Comparison of ENCODE assay signal across 24 mouse cellular contexts in genomic region chr19:40675329-40675728, GRCm38 (mm10).
A peak's percentile ranks its signal among the peaks of the same experiment; 100 is the strongest.
DNase-seq lines count a peak whose midpoint lies in the region; ATAC-seq and TF ChIP-seq lines count a peak whose summit lies in the region.
"Had no signal": no experiment of that assay in that cellular context is flagged by ENCODE, and none has a peak within 500 bp of the region (broad histone marks: within the 10 kb centered on the region; RNA-seq: fewer than 3 reads in every experiment).

No protein-coding gene starts in this region.

- TF ChIP-seq CTCF in C2C12 (IDR thresholded peaks at IDR 0.05; ENCODE audit: control insufficient read depth, insufficient read depth, insufficient read length), result no peak

- no peaks in the 10 kb centered on the region for H3K36me3 ChIP-seq in C2C12 (ENCODE audit: control insufficient read depth, insufficient read depth)
- H3K36me3 ChIP-seq in heart, embryonic 11.5 days (ENCODE audit: control insufficient read depth, insufficient read depth, low read length), result no peaks in the 10 kb centered on the region
- H3K36me3 ChIP-seq: embryonic facial prominence, embryonic 15.5 days; forebrain, embryonic 10.5 days; heart, embryonic 12.5 days had no signal

- no peaks in the 10 kb centered on the region for H3K27me3 ChIP-seq in C2C12 (ENCODE audit: control insufficient read depth, insufficient read depth, insufficient read length)
- H3K27me3 ChIP-seq in heart, embryonic 11.5 days (ENCODE audit: control insufficient read depth, insufficient read depth, low read length), result no peaks in the 10 kb centered on the region
- H3K27me3 ChIP-seq: embryonic facial prominence, embryonic 15.5 days; heart, embryonic 12.5 days had no signal

- no peaks in the 10 kb centered on the region for H3K9me3 ChIP-seq in heart, embryonic 11.5 days (replicated peaks; ENCODE audit: control insufficient read depth, low read length)
- H3K9me3 ChIP-seq: embryonic facial prominence, embryonic 15.5 days; forebrain, embryonic 10.5 days; heart, embryonic 12.5 days had no signal

- peaks cover 19% of the 10 kb centered on the region for H3K4me1 ChIP-seq in heart, embryonic 11.5 days (ENCODE audit: control insufficient read depth, insufficient read depth, low read length)
- H3K4me1 ChIP-seq: embryonic facial prominence, embryonic 15.5 days had no signal

- H3K79me2 ChIP-seq in C2C12 (ENCODE audit: control insufficient read depth, insufficient read depth), result no peaks in the 10 kb centered on the region

- H3K9ac ChIP-seq in heart, embryonic 11.5 days (ENCODE audit: low read depth, low read length), result no peak overlapping the region
- H3K9ac ChIP-seq: embryonic facial prominence, embryonic 15.5 days; heart, embryonic 12.5 days had no signal

- 70% methylated on average over 5 of the region's 5 CpGs for WGBS in heart, embryonic 11.5 days (ENCODE audit: insufficient replicate concordance)

- H3K27ac ChIP-seq in heart, embryonic 11.5 days (ENCODE audit: low read depth, low read length), result no peak overlapping the region
- H3K27ac ChIP-seq: embryonic facial prominence, embryonic 15.5 days; forebrain, embryonic 10.5 days; gastrocnemius, adult 2 months had no signal

- DNase-seq in 3T3-L1 (ENCODE audit: low read depth, low spot score), result peak; percentile 67
- peak; percentile 24 for DNase-seq in NIH3T3 (ENCODE audit: low read depth)
- DNase-seq in c-Kit-negative CD71-positive TER-119-positive erythroid progenitor cells, embryonic 14.5 days (ENCODE audit: low read depth, low spot score), result peak; percentile 32
- DNase-seq in gastrocnemius, postnatal 25 days, result no peak
- DNase-seq: adrenal gland, adult 8-10 months; adrenal gland, postnatal 36 days; B cell, adult 2 months; cerebellum, adult 11-12 months; cerebellum, adult 9-10 months; gastrocnemius, adult 2 months; gastrocnemius, postnatal 36 days; heart, adult 18-20 months; heart, postnatal 36 days; kidney, adult 11 months; kidney, adult 9 months had no signal

- ATAC-seq in megakaryocyte progenitor cell, adult 5-6 weeks (replicated peaks; ENCODE audit: poor library complexity), result no peak
- no peak for ATAC-seq in heart, embryonic 11.5 days (replicated peaks; ENCODE audit: insufficient number of reproducible peaks, low FRiP score, low TSS enrichment)
- ATAC-seq: forebrain, embryonic 14.5 days; hindbrain, embryonic 16.5 days had no signal

- H3ac ChIP-seq in C2C12 (ENCODE audit: control insufficient read depth, insufficient read length, low read depth), result no peak overlapping the region

- H3K4me2 ChIP-seq in heart, embryonic 11.5 days, result no peak overlapping the region
- H3K4me2 ChIP-seq: embryonic facial prominence, embryonic 15.5 days; heart, embryonic 12.5 days had no signal

- H3K79me3 ChIP-seq in C2C12 (ENCODE audit: low read depth), result no peaks in the 10 kb centered on the region

- H3K4me3 ChIP-seq in C2C12 (ENCODE audit: insufficient read depth, poor library complexity, severe bottlenecking), result no peak overlapping the region
- H3K4me3 ChIP-seq in heart, embryonic 11.5 days (ENCODE audit: low read depth, low read length), result no peak overlapping the region
- H3K4me3 ChIP-seq: embryonic facial prominence, embryonic 15.5 days; erythroblast, embryonic 14.5 days; forebrain, embryonic 10.5 days; gastrocnemius, adult 2 months; heart, embryonic 12.5 days had no signal

TF ChIP-seq in C2C12, 6 proteins besides CTCF, POLR2A, EP300 and RAD21:
- TF ChIP-seq CEBPB (IDR thresholded peaks at IDR 0.05; ENCODE audit: low read depth), result no peak
- no peak for TF ChIP-seq MYOG (IDR thresholded peaks at IDR 0.05; ENCODE audit: control insufficient read depth, extremely low read depth, insufficient read length)
- TF ChIP-seq MAX (IDR thresholded peaks at IDR 0.05), result no peak
- no peak for TF ChIP-seq MYOD1 (IDR thresholded peaks at IDR 0.05; ENCODE audit: control insufficient read depth, insufficient read length, low read depth)
- TF ChIP-seq FOSL1 (IDR thresholded peaks at IDR 0.05; ENCODE audit: insufficient read depth, low read length, poor library complexity, severe bottlenecking), result peak; percentile 80
TF ChIP-seq in C2C12: peak in this region for 1.
